Mouse (Mus musculus) thymus, postnatal 10 days (tissue): Measurements from ENCODE around the gene Bicd2.

ENCODE experiments used
- DNase-seq, 2 experiments: peaks; one replicate each; pipeline ENCODE4 v3.0.0; 2021; ENCODE audit warnings: low spot score in 2 of 2

Gene Bicd2

GRCm38 (mm10) chr13:49326246-49327206 is 14.9 kb upstream of the Bicd2 start:
- peak in 1 of 2 experiments; percentile 67 for DNase-seq

- DNase-seq, result no peak
Measured at GRCm38 (mm10) chr13:49328101-49328500, 13.3 kb upstream of the Bicd2 start.

- DNase-seq, result no peak
Measured at GRCm38 (mm10) chr13:49333250-49333649, 8.1 kb upstream of the Bicd2 start.

GRCm38 (mm10) chr13:49335077-49335982 is 6.1 kb upstream of the Bicd2 start:
- DNase-seq, result no peak

GRCm38 (mm10) chr13:49338893-49339546 is 2.4 kb upstream of the Bicd2 start:
- no peak for DNase-seq

- peak in 1 of 2 experiments; percentile 12 for DNase-seq
Measured at GRCm38 (mm10) chr13:49341831-49342722, 692 bp downstream of the Bicd2 start.

- DNase-seq, result no peak
Measured at GRCm38 (mm10) chr13:49342723-49343100, 1.3 kb downstream of the Bicd2 start.

- no peak for DNase-seq
Measured at GRCm38 (mm10) chr13:49344567-49344966, 3.2 kb downstream of the Bicd2 start.

- no peak for DNase-seq
Measured at GRCm38 (mm10) chr13:49345476-49345875, 4.1 kb downstream of the Bicd2 start.

GRCm38 (mm10) chr13:49348522-49348921 is 7.1 kb downstream of the Bicd2 start:
- no peak for DNase-seq

GRCm38 (mm10) chr13:49349335-49349734 is 8.0 kb downstream of the Bicd2 start:
- peak in 1 of 2 experiments; percentile 37 for DNase-seq

GRCm38 (mm10) chr13:49349836-49350505 is 8.6 kb downstream of the Bicd2 start:
- no peak for DNase-seq

- no peak for DNase-seq
Measured at GRCm38 (mm10) chr13:49352581-49353159, 11.3 kb downstream of the Bicd2 start.

- no peak for DNase-seq
Measured at GRCm38 (mm10) chr13:49353422-49353821, 12.0 kb downstream of the Bicd2 start.

- no peak for DNase-seq
Measured at GRCm38 (mm10) chr13:49353991-49354507, 12.7 kb downstream of the Bicd2 start.

- DNase-seq, result no peak
Measured at GRCm38 (mm10) chr13:49355461-49356061, 14.2 kb downstream of the Bicd2 start.

GRCm38 (mm10) chr13:49356090-49356489 is 14.7 kb downstream of the Bicd2 start:
- DNase-seq, result no peak

- DNase-seq, result no peak
Measured at GRCm38 (mm10) chr13:49357367-49358026, 16.1 kb downstream of the Bicd2 start.

GRCm38 (mm10) chr13:49358184-49358583 is 16.8 kb downstream of the Bicd2 start:
- no peak for DNase-seq
